Mouse (Mus musculus): ENCODE measurements at regions not wholly inside any gene's neighbourhood (a gene's known extent, or its start where the extent isn't known, plus 50 kb on each side); places are given as distances from the start of the nearest gene placed in this dataset.

DNA sequence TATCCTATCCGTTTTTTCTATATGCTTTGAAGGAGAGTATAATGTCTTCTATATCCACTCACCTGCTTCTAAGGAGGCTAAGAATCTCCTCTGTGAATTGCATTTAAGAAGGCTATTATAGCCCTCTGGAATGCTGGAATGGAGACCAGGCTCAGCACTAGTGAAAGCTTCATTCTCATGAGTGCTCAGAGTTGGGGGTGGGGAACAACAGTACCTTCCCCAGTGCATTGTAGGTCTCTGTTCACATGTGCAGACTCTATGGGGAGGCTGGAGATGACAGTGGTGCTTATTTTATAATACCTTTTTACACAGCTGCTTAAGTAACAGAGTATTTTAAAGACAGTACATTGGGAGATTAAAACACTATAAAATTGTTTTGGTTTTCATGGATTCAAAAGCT is 145.9 kb upstream of the Stxbp5 start:
- no peak overlapping the region for H3K4me3 ChIP-seq (ENCODE audit: insufficient read depth, poor library complexity, severe bottlenecking)
- TF ChIP-seq MYOD1 (IDR thresholded peaks at IDR 0.05; ENCODE audit: control insufficient read depth, insufficient read length, low read depth) (no peak), CEBPB (IDR thresholded peaks at IDR 0.05; ENCODE audit: low read depth) (no peak), CTCF (IDR thresholded peaks at IDR 0.05; ENCODE audit: control insufficient read depth, insufficient read depth, insufficient read length) (no peak), MAX (IDR thresholded peaks at IDR 0.05) (no peak), MYOG (IDR thresholded peaks at IDR 0.05; ENCODE audit: control insufficient read depth, extremely low read depth, insufficient read length) (no peak), FOSL1 (IDR thresholded peaks at IDR 0.05; ENCODE audit: insufficient read depth, low read length, poor library complexity, severe bottlenecking) (no peak), USF1 (IDR thresholded peaks at IDR 0.05; ENCODE audit: low read depth) (no peak)
- H3K36me3 ChIP-seq (ENCODE audit: control insufficient read depth, insufficient read depth) = no peaks in the 10 kb centered on the region
- H3K79me3 ChIP-seq (ENCODE audit: low read depth) = no peaks in the 10 kb centered on the region
- no peaks in the 10 kb centered on the region for H3K27me3 ChIP-seq (ENCODE audit: control insufficient read depth, insufficient read depth, insufficient read length)
- no peaks in the 10 kb centered on the region for H3K79me2 ChIP-seq (ENCODE audit: control insufficient read depth, insufficient read depth)
- no peak overlapping the region for H3ac ChIP-seq (ENCODE audit: control insufficient read depth, insufficient read length, low read depth)

DNA sequence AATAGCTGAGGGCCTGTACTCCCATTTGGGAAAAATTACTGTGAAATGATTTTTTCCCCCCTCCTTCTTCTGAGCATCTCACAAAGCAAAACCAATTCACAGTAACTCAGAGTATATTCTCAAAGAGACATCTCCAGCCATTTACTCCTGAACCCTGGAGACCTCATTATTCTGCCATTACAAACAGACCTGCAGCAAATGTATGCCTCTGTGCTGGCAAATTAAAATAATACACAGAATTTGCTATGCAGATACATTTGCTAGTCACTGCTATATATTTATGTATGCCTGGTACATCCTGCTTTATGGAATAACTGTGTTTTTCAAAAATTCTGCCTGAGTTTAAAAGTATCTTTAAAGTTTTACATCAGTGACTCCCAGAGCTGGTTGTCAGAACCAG is 145.4 kb upstream of the Stxbp5 start:
- H3ac ChIP-seq (ENCODE audit: control insufficient read depth, insufficient read length, low read depth) = no peak overlapping the region
- H3K27me3 ChIP-seq (ENCODE audit: control insufficient read depth, insufficient read depth, insufficient read length) = no peaks in the 10 kb centered on the region
- H3K4me3 ChIP-seq (ENCODE audit: insufficient read depth, poor library complexity, severe bottlenecking) = no peak overlapping the region
- no peaks in the 10 kb centered on the region for H3K79me2 ChIP-seq (ENCODE audit: control insufficient read depth, insufficient read depth)
- H3K36me3 ChIP-seq (ENCODE audit: control insufficient read depth, insufficient read depth) = no peaks in the 10 kb centered on the region
- H3K79me3 ChIP-seq (ENCODE audit: low read depth) = no peaks in the 10 kb centered on the region
- TF ChIP-seq MYOD1 (IDR thresholded peaks at IDR 0.05; ENCODE audit: control insufficient read depth, insufficient read length, low read depth) (no peak), MAX (IDR thresholded peaks at IDR 0.05) (no peak), CTCF (IDR thresholded peaks at IDR 0.05; ENCODE audit: control insufficient read depth, insufficient read depth, insufficient read length) (no peak), FOSL1 (IDR thresholded peaks at IDR 0.05; ENCODE audit: insufficient read depth, low read length, poor library complexity, severe bottlenecking) (no peak), USF1 (IDR thresholded peaks at IDR 0.05; ENCODE audit: low read depth) (no peak), CEBPB (IDR thresholded peaks at IDR 0.05; ENCODE audit: low read depth) (no peak), MYOG (IDR thresholded peaks at IDR 0.05; ENCODE audit: control insufficient read depth, extremely low read depth, insufficient read length) (no peak)

DNA sequence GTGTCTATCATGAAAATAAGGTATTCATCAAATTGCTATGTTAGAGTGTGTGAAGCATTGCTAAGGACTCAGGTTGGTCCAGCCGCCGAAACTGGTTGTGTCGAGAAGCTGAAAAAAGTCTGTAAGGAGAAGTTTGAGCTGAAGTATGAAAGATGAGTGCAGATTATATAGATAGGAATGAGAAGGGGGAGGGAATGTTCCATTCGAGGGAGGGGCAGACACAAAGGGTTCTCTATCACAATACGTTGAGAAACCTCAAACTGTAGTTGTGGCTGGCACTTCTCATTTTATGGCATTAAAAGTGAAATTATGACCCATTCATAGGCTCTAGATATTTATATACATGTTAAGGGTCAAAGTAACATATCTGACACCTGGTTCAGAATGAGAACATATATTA is 108.4 kb upstream of the Stxbp5 start:
- no peaks in the 10 kb centered on the region for H3K79me2 ChIP-seq (ENCODE audit: control insufficient read depth, insufficient read depth)
- H3K79me3 ChIP-seq (ENCODE audit: low read depth) = no peaks in the 10 kb centered on the region
- H3K36me3 ChIP-seq (ENCODE audit: control insufficient read depth, insufficient read depth) = no peaks in the 10 kb centered on the region
- H3K4me3 ChIP-seq (ENCODE audit: insufficient read depth, poor library complexity, severe bottlenecking) = no peak overlapping the region
- no peak for TF ChIP-seq MYOG (IDR thresholded peaks at IDR 0.05; ENCODE audit: control insufficient read depth, extremely low read depth, insufficient read length)
- no peak for TF ChIP-seq MYOD1 (IDR thresholded peaks at IDR 0.05; ENCODE audit: control insufficient read depth, insufficient read length, low read depth)
- TF ChIP-seq USF1 (IDR thresholded peaks at IDR 0.05; ENCODE audit: low read depth) = no peak
- no peak for TF ChIP-seq MAX (IDR thresholded peaks at IDR 0.05)
- no peak for TF ChIP-seq CEBPB (IDR thresholded peaks at IDR 0.05; ENCODE audit: low read depth)
- no peak for TF ChIP-seq CTCF (IDR thresholded peaks at IDR 0.05; ENCODE audit: control insufficient read depth, insufficient read depth, insufficient read length)
- no peak for TF ChIP-seq FOSL1 (IDR thresholded peaks at IDR 0.05; ENCODE audit: insufficient read depth, low read length, poor library complexity, severe bottlenecking)
- no peaks in the 10 kb centered on the region for H3K27me3 ChIP-seq (ENCODE audit: control insufficient read depth, insufficient read depth, insufficient read length)
- H3ac ChIP-seq (ENCODE audit: control insufficient read depth, insufficient read length, low read depth) = no peak overlapping the region

DNA sequence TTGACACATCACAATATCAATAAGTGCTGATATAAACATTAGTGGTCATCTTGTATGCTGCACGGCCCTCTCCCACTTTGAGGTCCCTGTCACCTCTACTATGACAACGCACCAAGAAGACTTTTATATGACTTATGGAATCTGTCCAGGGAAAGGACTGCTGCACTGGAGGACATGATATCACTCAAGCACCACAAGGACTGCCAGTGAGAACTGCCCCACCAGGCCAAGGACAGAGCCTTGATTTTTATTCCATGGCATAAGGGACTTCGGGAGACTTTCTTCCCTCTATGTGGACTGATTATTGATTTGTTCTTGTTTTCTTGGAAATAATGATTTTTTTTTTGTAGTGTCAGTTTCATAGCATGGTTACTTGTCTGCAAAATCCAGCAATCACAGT is 97.7 kb upstream of the Stxbp5 start:
- no peaks in the 10 kb centered on the region for H3K79me3 ChIP-seq (ENCODE audit: low read depth)
- no peak overlapping the region for H3ac ChIP-seq (ENCODE audit: control insufficient read depth, insufficient read length, low read depth)
- TF ChIP-seq USF1 (IDR thresholded peaks at IDR 0.05; ENCODE audit: low read depth) = no peak
- no peak for TF ChIP-seq FOSL1 (IDR thresholded peaks at IDR 0.05; ENCODE audit: insufficient read depth, low read length, poor library complexity, severe bottlenecking)
- no peak for TF ChIP-seq CEBPB (IDR thresholded peaks at IDR 0.05; ENCODE audit: low read depth)
- no peak for TF ChIP-seq MYOD1 (IDR thresholded peaks at IDR 0.05; ENCODE audit: control insufficient read depth, insufficient read length, low read depth)
- TF ChIP-seq MAX (IDR thresholded peaks at IDR 0.05) = no peak
- TF ChIP-seq MYOG (IDR thresholded peaks at IDR 0.05; ENCODE audit: control insufficient read depth, extremely low read depth, insufficient read length) = no peak
- no peak for TF ChIP-seq CTCF (IDR thresholded peaks at IDR 0.05; ENCODE audit: control insufficient read depth, insufficient read depth, insufficient read length)
- no peaks in the 10 kb centered on the region for H3K79me2 ChIP-seq (ENCODE audit: control insufficient read depth, insufficient read depth)
- H3K4me3 ChIP-seq (ENCODE audit: insufficient read depth, poor library complexity, severe bottlenecking) = no peak overlapping the region
- H3K36me3 ChIP-seq (ENCODE audit: control insufficient read depth, insufficient read depth) = no peaks in the 10 kb centered on the region
- no peaks in the 10 kb centered on the region for H3K27me3 ChIP-seq (ENCODE audit: control insufficient read depth, insufficient read depth, insufficient read length)

DNA sequence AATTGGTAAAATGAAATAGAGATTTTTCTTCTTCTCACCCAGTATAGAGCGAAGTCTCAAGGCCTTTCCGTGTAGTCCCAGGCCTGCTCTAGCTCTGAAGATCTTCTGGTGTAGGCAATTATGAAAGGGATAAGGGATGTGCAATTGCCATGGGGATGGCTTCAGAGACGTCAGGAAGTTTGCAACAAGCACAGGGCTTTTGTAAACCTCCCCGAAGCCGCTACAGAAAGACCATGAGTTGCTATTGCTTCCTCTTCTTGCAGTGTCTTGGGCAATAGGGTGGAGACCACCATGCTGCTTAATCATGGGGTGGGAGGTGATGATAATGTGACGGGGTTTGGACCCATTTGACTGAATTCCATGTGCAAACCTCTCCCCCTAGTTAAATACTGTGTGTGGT is 95.3 kb upstream of the Stxbp5 start:
- no peaks in the 10 kb centered on the region for H3K36me3 ChIP-seq (ENCODE audit: control insufficient read depth, insufficient read depth)
- no peaks in the 10 kb centered on the region for H3K27me3 ChIP-seq (ENCODE audit: control insufficient read depth, insufficient read depth, insufficient read length)
- no peaks in the 10 kb centered on the region for H3K79me2 ChIP-seq (ENCODE audit: control insufficient read depth, insufficient read depth)
- TF ChIP-seq CTCF (IDR thresholded peaks at IDR 0.05; ENCODE audit: control insufficient read depth, insufficient read depth, insufficient read length) = no peak
- no peak for TF ChIP-seq MAX (IDR thresholded peaks at IDR 0.05)
- TF ChIP-seq USF1 (IDR thresholded peaks at IDR 0.05; ENCODE audit: low read depth) = no peak
- TF ChIP-seq MYOG (IDR thresholded peaks at IDR 0.05; ENCODE audit: control insufficient read depth, extremely low read depth, insufficient read length) = no peak
- TF ChIP-seq FOSL1 (IDR thresholded peaks at IDR 0.05; ENCODE audit: insufficient read depth, low read length, poor library complexity, severe bottlenecking) = no peak
- no peak for TF ChIP-seq CEBPB (IDR thresholded peaks at IDR 0.05; ENCODE audit: low read depth)
- TF ChIP-seq MYOD1 (IDR thresholded peaks at IDR 0.05; ENCODE audit: control insufficient read depth, insufficient read length, low read depth) = no peak
- no peak overlapping the region for H3ac ChIP-seq (ENCODE audit: control insufficient read depth, insufficient read length, low read depth)
- H3K4me3 ChIP-seq (ENCODE audit: insufficient read depth, poor library complexity, severe bottlenecking) = no peak overlapping the region
- H3K79me3 ChIP-seq (ENCODE audit: low read depth) = no peaks in the 10 kb centered on the region

DNA sequence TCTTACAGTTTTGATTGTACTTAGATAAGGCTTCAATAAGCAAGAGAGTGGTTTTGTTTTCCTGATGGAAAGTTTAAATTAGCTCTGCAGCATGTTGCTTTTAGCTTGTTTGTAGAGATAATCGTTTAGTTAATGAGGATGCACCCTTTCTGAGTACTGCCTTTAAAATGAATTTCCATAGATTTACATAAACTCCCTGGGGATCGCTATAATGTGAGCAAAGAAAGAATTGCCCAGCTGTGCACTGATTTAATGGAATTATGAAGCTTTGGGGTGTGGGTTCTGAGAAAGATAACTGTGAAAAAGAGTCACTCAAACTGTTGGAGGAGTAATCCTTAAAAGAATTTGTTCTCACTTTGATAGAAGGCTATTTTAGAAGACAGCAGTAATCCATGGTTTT is 91.9 kb upstream of the Stxbp5 start:
- Histone ChIP-seq H3K4me3 (ENCODE audit: insufficient read depth, poor library complexity, severe bottlenecking) (no peak overlapping the region), H3ac (ENCODE audit: control insufficient read depth, insufficient read length, low read depth) (no peak overlapping the region), H3K36me3 (ENCODE audit: control insufficient read depth, insufficient read depth) (no peaks in the 10 kb centered on the region), H3K79me2 (ENCODE audit: control insufficient read depth, insufficient read depth) (no peaks in the 10 kb centered on the region), H3K27me3 (ENCODE audit: control insufficient read depth, insufficient read depth, insufficient read length) (no peaks in the 10 kb centered on the region), H3K79me3 (ENCODE audit: low read depth) (no peaks in the 10 kb centered on the region)
- TF ChIP-seq USF1 (IDR thresholded peaks at IDR 0.05; ENCODE audit: low read depth) (no peak), MAX (IDR thresholded peaks at IDR 0.05) (no peak), MYOG (IDR thresholded peaks at IDR 0.05; ENCODE audit: control insufficient read depth, extremely low read depth, insufficient read length) (no peak), MYOD1 (IDR thresholded peaks at IDR 0.05; ENCODE audit: control insufficient read depth, insufficient read length, low read depth) (no peak), CTCF (IDR thresholded peaks at IDR 0.05; ENCODE audit: control insufficient read depth, insufficient read depth, insufficient read length) (no peak), FOSL1 (IDR thresholded peaks at IDR 0.05; ENCODE audit: insufficient read depth, low read length, poor library complexity, severe bottlenecking) (no peak), CEBPB (IDR thresholded peaks at IDR 0.05; ENCODE audit: low read depth) (no peak)
